Mouse (Mus musculus) midbrain, postnatal 0 days (tissue): ENCODE results near the gene Cpm. TPM values are rescaled to one million over a fixed set of nuclear protein-coding genes. Genes with fewer than 3 reads are reported as not detected.

Experiments
- ATAC-seq: fragments of 200-750 bp; cut with Nextera tagmentation; 2 replicates; pipeline ENCODE4 v1.8.0; 2017; ENCODE audit warnings: moderate number of reproducible peaks, mild to moderate bottlenecking, moderate TSS enrichment, moderate library complexity; ENCODE audit not compliant: low FRiP score
- DNase-seq: peaks from one replicate; pipeline ENCODE4 v3.0.0-alpha.2; 2015; ENCODE audit warnings: low spot score
- H3K27ac ChIP-seq: fragments of 300-500 bp; sonication (generic); 2 replicates; pipeline ENCODE4 v1.5.1; 2014; ENCODE audit warnings: low read depth, mild to moderate bottlenecking, low read length, mixed read lengths
- H3K27me3 ChIP-seq: fragments of 300-500 bp; sonication (generic); 2 replicates; pipeline ENCODE4 v1.6.1; 2014; ENCODE audit warnings: low read length, control low read depth, mixed read lengths; ENCODE audit not compliant: insufficient read depth
- H3K36me3 ChIP-seq: fragments of 300-500 bp; sonication (generic); 2 replicates; pipeline ENCODE4 v1.6.1; 2014; ENCODE audit warnings: low read length, control low read depth, mixed read lengths; ENCODE audit not compliant: insufficient read depth
- H3K4me1 ChIP-seq: fragments of 300-500 bp; sonication (generic); 2 replicates; pipeline ENCODE4 v1.6.1; 2014; ENCODE audit warnings: mild to moderate bottlenecking, control low read depth, antibody characterized with exemption, low read length, mixed read lengths; ENCODE audit not compliant: insufficient read depth
- H3K4me2 ChIP-seq: fragments of 300-500 bp; sonication (generic); 2 replicates; pipeline ENCODE4 v1.6.1; 2014; ENCODE audit warnings: low read depth, mild to moderate bottlenecking, low read length, mixed read lengths; ENCODE audit not compliant: poor library complexity, severe bottlenecking
- H3K4me3 ChIP-seq: fragments of 300-500 bp; sonication (generic); 2 replicates; pipeline ENCODE4 v1.5.1; 2014; ENCODE audit warnings: low read depth, mild to moderate bottlenecking, low read length, moderate library complexity
- H3K9ac ChIP-seq: fragments of 300-500 bp; sonication (generic); replicated peaks from 2 replicates; pipeline ENCODE4 v1.6.1; 2014; ENCODE audit warnings: mild to moderate bottlenecking, low read length, moderate library complexity, mixed read lengths; ENCODE audit not compliant: poor library complexity, severe bottlenecking
- H3K9me3 ChIP-seq: fragments of 300-500 bp; sonication (generic); 2 replicates; pipeline ENCODE4 v1.6.1; 2016; ENCODE audit warnings: low read length, control low read depth
- CTCF ChIP-seq: IDR thresholded peaks from 2 replicates; pipeline ENCODE4 v1.5.1; 2016; ENCODE audit warnings: antibody characterized with exemption, mild to moderate bottlenecking
- WGBS: fragments of 180-500 bp; shearing (Covaris S2); extraction: QIAGEN DNeasy Blood & Tissue Kit; methylation state at CpG from one replicate; pipeline ENCODE4 v1.1.7; 2014; 5-methylcytosine and 5-hydroxymethylcytosine counted together
- polyA plus RNA-seq: library from polyadenylated mRNA; unstranded; fragments of >200 nt; fragmentation: Nextera tagmentation; extraction: Ambion mirVana; gene quantifications from 2 replicates; pipeline ENCODE4 v1.2.1, GENCODE M21; 2015
- total RNA-seq: library from RNA; depleted of rRNA; stranded (reverse); fragments of >200 nt; gene quantifications from 2 replicates; pipeline ENCODE4 v1.2.3, GENCODE M21; 2014

Gene Cpm
- total and polyA plus RNA-seq, 2 experiments from 2014 or later: 3.9 to 7.9 TPM

DNA sequence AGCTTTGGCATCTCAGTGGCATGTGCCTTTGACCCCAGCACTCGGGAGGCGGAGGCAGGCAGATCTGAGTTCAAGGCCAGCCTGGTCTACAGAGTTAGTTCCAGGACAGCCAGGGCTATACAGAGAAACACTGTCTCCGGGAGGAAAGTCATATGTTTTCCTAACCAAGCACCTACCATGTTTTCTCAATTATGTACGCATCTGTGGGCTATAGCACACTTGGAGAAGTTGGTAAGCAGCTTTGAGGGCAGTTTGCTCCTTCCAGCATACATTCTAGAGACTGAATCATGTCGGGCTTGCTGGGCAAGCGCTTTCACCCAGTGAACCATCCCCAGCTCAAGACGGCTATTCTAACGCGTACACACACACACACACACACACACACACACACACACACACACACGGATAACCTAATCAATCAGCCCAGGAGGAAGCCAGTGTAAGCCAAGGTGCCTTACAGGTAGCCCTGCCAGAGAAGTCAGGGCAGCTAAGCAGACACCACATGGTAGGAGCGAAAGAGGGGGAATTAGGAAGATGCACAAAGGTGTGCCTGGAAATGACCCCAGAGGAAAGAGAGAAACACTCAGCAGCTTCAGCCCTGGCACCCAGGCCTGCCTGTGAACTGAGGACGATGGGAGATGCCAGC, 51.7 kb downstream of the Cpm start:
- 91% methylated on average over 12 of the region's 12 CpGs for WGBS

GRCm38 (mm10) chr10:117681543-117681942, 52.2 kb downstream of the Cpm start:
- Histone ChIP-seq H3K4me3 (no peak overlapping the region), H3K27me3 (no peaks in the 10 kb centered on the region; the same call in 1 of the 2 replicates), H3K9ac (no peak overlapping the region), H3K36me3 (no peaks in the 10 kb centered on the region), H3K4me2 (no peak overlapping the region), H3K4me1 (no peaks in the 10 kb centered on the region), H3K27ac (no peak overlapping the region), H3K9me3 (no peaks in the 10 kb centered on the region)
- DNase-seq (no peak), ATAC-seq (no peak)
- 79% methylated on average over 3 of the region's 3 CpGs for WGBS
- TF ChIP-seq CTCF: no peak

More for the DNA sequence above, 51.7 kb downstream of the Cpm start:
- no peak overlapping the region for H3K4me3 ChIP-seq
- no peaks in the 10 kb centered on the region; the same call in 1 of the 2 replicates for H3K27me3 ChIP-seq
- H3K36me3 ChIP-seq: no peaks in the 10 kb centered on the region
- H3K4me2 ChIP-seq: no peak overlapping the region
- no peak overlapping the region for H3K27ac ChIP-seq
- DNase-seq (no peak), ATAC-seq (no peak)
- H3K4me1 ChIP-seq: no peaks in the 10 kb centered on the region
- no peak for TF ChIP-seq CTCF
- no peak overlapping the region for H3K9ac ChIP-seq
- H3K9me3 ChIP-seq: no peaks in the 10 kb centered on the region

GRCm38 (mm10) chr10:117681999-117682857, 52.9 kb downstream of the Cpm start:
- Histone ChIP-seq H3K4me3 (no peak overlapping the region), H3K27ac (no peak overlapping the region), H3K4me2 (no peak overlapping the region), H3K4me1 (no peaks in the 10 kb centered on the region), H3K9me3 (no peaks in the 10 kb centered on the region), H3K36me3 (no peaks in the 10 kb centered on the region), H3K9ac (no peak overlapping the region), H3K27me3 (no peaks in the 10 kb centered on the region; the same call in 1 of the 2 replicates)
- DNase-seq (peak; percentile 33), ATAC-seq (no peak)
- peak; percentile 70 for TF ChIP-seq CTCF
- 73% methylated on average over 14 of the region's 14 CpGs for WGBS

DNA sequence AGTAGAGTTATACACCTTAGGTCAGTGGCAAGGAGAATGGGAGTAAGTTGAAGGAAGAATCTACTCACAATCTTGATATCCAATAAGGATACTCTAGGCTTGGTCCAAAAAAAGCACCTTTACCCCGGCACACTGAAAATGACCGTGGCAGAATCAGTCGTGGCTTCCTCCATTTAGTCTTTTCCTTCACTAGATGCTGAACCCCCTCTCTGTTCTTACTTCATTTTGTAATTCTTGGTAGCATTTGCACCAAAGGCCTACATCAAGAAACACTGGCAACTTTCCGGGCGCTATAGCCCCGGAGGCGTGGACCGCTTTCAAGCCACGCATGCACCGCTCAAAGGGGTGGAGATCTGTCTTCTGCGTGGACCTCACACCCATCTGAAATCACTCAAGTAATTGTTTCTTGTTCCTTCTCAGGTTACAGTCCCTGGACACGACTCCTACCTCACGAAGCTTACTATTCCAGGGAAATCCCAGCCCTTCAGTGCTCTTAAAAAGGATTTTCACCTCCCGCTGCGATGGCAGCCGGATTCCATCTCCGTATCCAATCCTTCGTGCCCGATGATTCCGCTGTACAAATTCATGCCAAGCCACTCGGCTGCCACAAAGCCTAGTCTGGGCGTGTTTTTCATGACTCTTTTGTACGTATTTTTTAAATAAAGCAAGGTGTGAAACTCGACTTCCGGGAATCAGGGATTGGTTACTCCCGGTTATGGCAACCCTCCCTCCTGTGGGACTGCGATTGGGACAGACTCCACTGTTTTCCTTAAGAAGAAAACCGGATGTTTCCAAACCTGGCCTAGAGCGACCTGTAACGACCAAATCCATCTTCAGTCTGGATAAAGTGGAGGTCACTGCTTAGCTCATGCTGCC, 53.8 kb downstream of the Cpm start:
- DNase-seq (no peak), ATAC-seq (no peak)
- H3K4me3 ChIP-seq: no peak overlapping the region
- TF ChIP-seq CTCF: no peak
- 79% methylated on average over 30 of the region's 30 CpGs for WGBS
- no peaks in the 10 kb centered on the region; the same call in 1 of the 2 replicates for H3K27me3 ChIP-seq
- no peaks in the 10 kb centered on the region for H3K4me1 ChIP-seq
- no peak overlapping the region for H3K9ac ChIP-seq
- no peaks in the 10 kb centered on the region for H3K36me3 ChIP-seq
- no peak overlapping the region for H3K4me2 ChIP-seq
- H3K9me3 ChIP-seq: no peaks in the 10 kb centered on the region
- no peak overlapping the region for H3K27ac ChIP-seq

GRCm38 (mm10) chr10:117683734-117684037, 54.4 kb downstream of the Cpm start:
- no peak for DNase-seq
- Histone ChIP-seq H3K9ac (no peak overlapping the region), H3K4me3 (no peak overlapping the region), H3K27me3 (no peaks in the 10 kb centered on the region; the same call in 1 of the 2 replicates), H3K36me3 (no peaks in the 10 kb centered on the region), H3K9me3 (no peaks in the 10 kb centered on the region), H3K27ac (no peak overlapping the region), H3K4me1 (no peaks in the 10 kb centered on the region), H3K4me2 (no peak overlapping the region)
- WGBS: 93% methylated on average over 9 of the region's 9 CpGs
- ATAC-seq: no peak
- no peak for TF ChIP-seq CTCF
